Mouse (Mus musculus): Measurements from ENCODE around the gene Serinc1.

DNA sequence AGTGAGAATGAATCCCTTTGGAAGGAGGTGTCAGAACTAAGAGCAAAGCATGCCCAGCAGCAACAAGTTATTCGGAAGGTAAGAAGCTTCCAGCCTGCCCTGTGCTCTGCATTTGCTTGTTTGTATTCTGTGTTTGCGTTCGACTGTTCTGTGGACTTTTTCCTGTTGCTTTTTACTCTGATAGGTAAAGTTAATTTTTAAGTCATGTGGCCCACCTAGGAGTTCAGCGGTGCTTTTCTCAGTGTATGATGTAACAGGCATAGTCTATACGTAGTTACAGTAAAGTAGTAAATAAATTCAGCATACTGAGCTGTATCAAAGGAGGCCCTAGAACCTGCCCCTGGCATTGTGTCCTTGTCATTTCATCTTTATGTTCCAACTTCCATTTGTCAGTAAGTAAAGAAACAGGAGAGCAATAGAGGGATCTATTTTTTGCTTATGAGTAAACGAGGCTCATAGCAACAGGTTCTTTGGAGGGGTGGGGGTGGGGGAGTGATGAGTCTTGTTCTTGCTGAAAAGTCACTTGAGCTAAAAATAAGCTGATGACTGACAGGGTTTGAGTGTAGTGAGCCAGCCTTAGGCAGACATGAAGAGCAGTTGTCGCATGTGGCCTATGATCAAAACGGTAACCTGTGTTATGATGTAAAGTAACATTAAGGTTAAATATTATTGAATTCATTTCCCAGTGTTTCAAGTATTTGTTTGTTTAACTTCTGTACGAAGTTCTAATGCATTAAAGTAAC lies 32.7 kb downstream of the Serinc1 start:
- TF ChIP-seq ZNF384 (IDR thresholded peaks at IDR 0.05; ENCODE audit: low read depth, low read length) (no peak), ZC3H11A (IDR thresholded peaks at IDR 0.05; ENCODE audit: borderline replicate concordance, low read depth, low read length) (no peak)
